Mouse (Mus musculus): ENCODE measurements around the gene Sorl1.

- TF ChIP-seq CTCF (IDR thresholded peaks at IDR 0.05; ENCODE audit: borderline replicate concordance, insufficient read depth, low read length) (no peak), POLR2A (IDR thresholded peaks at IDR 0.05; ENCODE audit: low read depth, low read length) (no peak)
Measured at GRCm38 (mm10) chr9:41925721-41926120, 198.4 kb downstream of the Sorl1 start.
